Mouse (Mus musculus) lung, embryonic 14.5 days (tissue): ENCODE measurements at regions not wholly inside any gene's neighbourhood (a gene's known extent, or its start where the extent isn't known, plus 50 kb on each side); places are given as distances from the start of the nearest gene placed in this dataset.
A peak's percentile ranks its signal among the peaks of the same experiment; 100 is the strongest.

ENCODE experiments used
- ATAC-seq: fragments of 200-750 bp; cut with Nextera tagmentation; 2 replicates; pipeline ENCODE4 v1.8.0; 2017; ENCODE audit warnings: mild to moderate bottlenecking, moderate TSS enrichment, moderate library complexity; ENCODE audit not compliant: insufficient read depth
- DNase-seq: peaks from one replicate; pipeline ENCODE4 v3.0.0-alpha.2; 2015
- H3K27ac ChIP-seq: fragments of 300-500 bp; sonication (generic); 2 replicates; pipeline ENCODE4 v1.5.1; 2014; ENCODE audit warnings: low read depth, mild to moderate bottlenecking, moderate library complexity
- H3K27me3 ChIP-seq: fragments of 300-500 bp; sonication (generic); 2 replicates; pipeline ENCODE4 v1.6.1; 2014; ENCODE audit warnings: low read length, control low read depth; ENCODE audit not compliant: insufficient read depth
- H3K36me3 ChIP-seq: fragments of 300-500 bp; sonication (generic); 2 replicates; pipeline ENCODE4 v1.6.1; 2014; ENCODE audit warnings: control low read depth; ENCODE audit not compliant: insufficient read depth
- H3K4me1 ChIP-seq: fragments of 300-500 bp; sonication (generic); 2 replicates; pipeline ENCODE4 v1.6.1; 2014; ENCODE audit warnings: antibody characterized with exemption, control low read depth; ENCODE audit not compliant: insufficient read depth
- H3K4me2 ChIP-seq: fragments of 300-500 bp; sonication (generic); 2 replicates; pipeline ENCODE4 v1.6.1; 2014; ENCODE audit warnings: mild to moderate bottlenecking
- H3K4me3 ChIP-seq: fragments of 300-500 bp; sonication (generic); 2 replicates; pipeline ENCODE4 v1.5.1; 2014; ENCODE audit warnings: low read depth, low read length
- H3K9ac ChIP-seq: fragments of 300-500 bp; sonication (generic); 2 replicates; pipeline ENCODE4 v1.6.1; 2014
- H3K9me3 ChIP-seq: fragments of 300-500 bp; sonication (generic); 2 replicates; pipeline ENCODE4 v1.6.1; 2016; ENCODE audit warnings: low read depth, low read length, control low read depth
- CTCF ChIP-seq: IDR thresholded peaks from 2 replicates; pipeline ENCODE4 v1.5.1; 2016; ENCODE audit warnings: antibody characterized with exemption, low read depth
- WGBS: fragments of 180-500 bp; shearing (Covaris S2); extraction: QIAGEN DNeasy Blood & Tissue Kit; methylation state at CpG from one replicate; pipeline ENCODE4 v1.1.7; 2014; 5-methylcytosine and 5-hydroxymethylcytosine counted together

GRCm38 (mm10) chr13:57186168-57186567 is 290.4 kb upstream of the Trpc7 start:
- H3K4me2 ChIP-seq, result no peak overlapping the region
- DNase-seq (peak; percentile 87), ATAC-seq (peak; percentile 74; the same call in 1 of the 2 replicates)
- no peaks in the 10 kb centered on the region for H3K27me3 ChIP-seq
- H3K27ac ChIP-seq, result no peak overlapping the region
- H3K4me1 ChIP-seq, result no peaks in the 10 kb centered on the region
- WGBS, result 31% methylated on average over 2 of the region's 2 CpGs
- H3K4me3 ChIP-seq, result no peak overlapping the region
- no peaks in the 10 kb centered on the region for H3K36me3 ChIP-seq
- no peaks in the 10 kb centered on the region for H3K9me3 ChIP-seq
- H3K9ac ChIP-seq, result no peak overlapping the region
- TF ChIP-seq CTCF, result no peak

- no peak for TF ChIP-seq CTCF
- Histone ChIP-seq H3K4me1 (no peaks in the 10 kb centered on the region), H3K27ac (no peak overlapping the region), H3K4me2 (no peak overlapping the region), H3K4me3 (no peak overlapping the region), H3K9me3 (no peaks in the 10 kb centered on the region), H3K9ac (no peak overlapping the region), H3K27me3 (no peaks in the 10 kb centered on the region), H3K36me3 (no peaks in the 10 kb centered on the region)
- DNase-seq (no peak), ATAC-seq (no peak)
- WGBS, result 71% methylated on average over 3 of the region's 3 CpGs
These were observed 274.4 kb upstream of the Trpc7 start for GRCm38 (mm10) chr13:57170180-57170579.

GRCm38 (mm10) chr13:57169621-57170020 is 273.8 kb upstream of the Trpc7 start:
- no peak for ATAC-seq
- WGBS, result 76% methylated on average over 2 of the region's 2 CpGs
- H3K4me1 ChIP-seq, result no peaks in the 10 kb centered on the region

GRCm38 (mm10) chr13:57165367-57165766 is 269.6 kb upstream of the Trpc7 start:
- H3K4me1 ChIP-seq, result no peaks in the 10 kb centered on the region
- H3K9me3 ChIP-seq, result no peaks in the 10 kb centered on the region
- no peak overlapping the region for H3K9ac ChIP-seq
- no peak overlapping the region for H3K27ac ChIP-seq
- no peak for TF ChIP-seq CTCF
- no peak overlapping the region for H3K4me2 ChIP-seq
- 85% methylated on average over 2 of the region's 2 CpGs for WGBS
- no peak overlapping the region for H3K4me3 ChIP-seq
- no peaks in the 10 kb centered on the region for H3K36me3 ChIP-seq
- H3K27me3 ChIP-seq, result no peaks in the 10 kb centered on the region
- DNase-seq (no peak), ATAC-seq (no peak)

More at GRCm38 (mm10) chr13:57169621-57170020, 273.8 kb upstream of the Trpc7 start:
- no peaks in the 10 kb centered on the region for H3K36me3 ChIP-seq
- no peaks in the 10 kb centered on the region for H3K27me3 ChIP-seq
- H3K9ac ChIP-seq, result no peak overlapping the region
- H3K9me3 ChIP-seq, result no peaks in the 10 kb centered on the region
- H3K4me3 ChIP-seq, result no peak overlapping the region
- no peak for TF ChIP-seq CTCF
- no peak for DNase-seq
- no peak overlapping the region for H3K27ac ChIP-seq
- no peak overlapping the region for H3K4me2 ChIP-seq

GRCm38 (mm10) chr13:57152787-57153186 is 257.0 kb upstream of the Trpc7 start:
- Histone ChIP-seq H3K4me2 (no peak overlapping the region), H3K4me1 (no peaks in the 10 kb centered on the region), H3K9me3 (no peaks in the 10 kb centered on the region), H3K27ac (no peak overlapping the region), H3K27me3 (no peaks in the 10 kb centered on the region), H3K9ac (no peak overlapping the region), H3K36me3 (no peaks in the 10 kb centered on the region), H3K4me3 (no peak overlapping the region)
- no peak for DNase-seq
- WGBS, result 73% methylated on average over 5 of the region's 5 CpGs
- TF ChIP-seq CTCF, result no peak
- no peak for ATAC-seq

- Histone ChIP-seq H3K27ac (no peak overlapping the region), H3K9me3 (no peaks in the 10 kb centered on the region), H3K4me2 (no peak overlapping the region), H3K36me3 (no peaks in the 10 kb centered on the region), H3K27me3 (no peaks in the 10 kb centered on the region), H3K9ac (no peak overlapping the region), H3K4me1 (no peaks in the 10 kb centered on the region; the same call in 1 of the 2 replicates), H3K4me3 (no peak overlapping the region)
- no peak for TF ChIP-seq CTCF
- peak; percentile 31 for ATAC-seq
- 40% methylated on average over 2 of the region's 2 CpGs for WGBS
- DNase-seq, result peak; percentile 71
These were observed 251.8 kb upstream of the Trpc7 start for GRCm38 (mm10) chr13:57147623-57148022.

DNA sequence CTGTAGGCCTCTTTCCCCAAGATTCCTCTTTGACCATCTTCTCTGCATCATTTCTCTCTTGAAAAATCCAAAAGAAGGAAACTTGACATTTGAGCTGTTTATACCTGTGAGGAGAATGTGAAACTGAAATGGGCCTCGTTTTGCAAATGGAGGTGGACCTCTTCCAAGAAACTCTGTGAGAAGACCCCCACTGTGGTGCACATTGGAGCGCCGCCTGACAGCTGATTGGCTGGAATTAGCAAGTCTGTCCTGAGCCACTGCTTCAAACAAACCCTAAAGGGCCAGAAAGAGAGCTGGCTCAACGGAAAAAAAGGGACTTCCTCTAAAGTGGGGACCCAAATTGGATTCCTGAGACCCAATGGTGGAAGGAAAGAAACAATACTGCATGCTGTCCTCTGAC is 250.9 kb upstream of the Trpc7 start:
- no peaks in the 10 kb centered on the region for H3K36me3 ChIP-seq
- H3K9me3 ChIP-seq, result no peaks in the 10 kb centered on the region
- peak; percentile 3 for DNase-seq
- H3K27ac ChIP-seq, result no peak overlapping the region
- H3K4me2 ChIP-seq, result no peak overlapping the region
- WGBS, result 41% methylated on average over 4 of the region's 4 CpGs
- no peaks in the 10 kb centered on the region; the same call in 1 of the 2 replicates for H3K4me1 ChIP-seq
- TF ChIP-seq CTCF, result no peak
- no peak overlapping the region for H3K9ac ChIP-seq
- no peak overlapping the region for H3K4me3 ChIP-seq
- no peak for ATAC-seq
- H3K27me3 ChIP-seq, result no peaks in the 10 kb centered on the region

GRCm38 (mm10) chr13:57145782-57146181 is 250.0 kb upstream of the Trpc7 start:
- Histone ChIP-seq H3K27ac (no peak overlapping the region), H3K9ac (no peak overlapping the region), H3K4me2 (no peak overlapping the region), H3K4me3 (no peak overlapping the region), H3K36me3 (no peaks in the 10 kb centered on the region), H3K27me3 (no peaks in the 10 kb centered on the region), H3K9me3 (no peaks in the 10 kb centered on the region), H3K4me1 (no peaks in the 10 kb centered on the region; the same call in 1 of the 2 replicates)
- ATAC-seq (no peak), DNase-seq (no peak)
- no peak for TF ChIP-seq CTCF
- 61% methylated on average over 2 of the region's 2 CpGs for WGBS
